Mouse (Mus musculus): ENCODE measurements at regions not wholly inside any gene's neighbourhood (a gene's known extent, or its start where the extent isn't known, plus 50 kb on each side); places are given as distances from the start of the nearest gene placed in this dataset.

- no peak for DNase-seq (ENCODE audit: extremely low spot score in 1 of 2, low spot score in 1 of 2)
These were observed 395.2 kb downstream of the Atp23 start for GRCm38 (mm10) chr10:126505988-126506387.

GRCm38 (mm10) chr10:126502013-126502688 is 399.0 kb downstream of the Atp23 start:
- no peak for DNase-seq (ENCODE audit: extremely low spot score in 1 of 2, low spot score in 1 of 2)

- no peak for DNase-seq (ENCODE audit: extremely low spot score in 1 of 2, low spot score in 1 of 2)
These were observed 402.4 kb downstream of the Atp23 start for GRCm38 (mm10) chr10:126498726-126499125.

GRCm38 (mm10) chr10:126493734-126494133 is 407.4 kb downstream of the Atp23 start:
- no peak for DNase-seq (ENCODE audit: extremely low spot score in 1 of 2, low spot score in 1 of 2)

- no peak for DNase-seq (ENCODE audit: extremely low spot score in 1 of 2, low spot score in 1 of 2)
These were observed 408.9 kb downstream of the Atp23 start for GRCm38 (mm10) chr10:126492211-126492610.

- DNase-seq (ENCODE audit: extremely low spot score in 1 of 2, low spot score in 1 of 2): peak; percentile 31 to 37
These were observed 416.0 kb downstream of the Atp23 start for GRCm38 (mm10) chr10:126485129-126485528.

- DNase-seq (ENCODE audit: extremely low spot score in 1 of 2, low spot score in 1 of 2): peak in 1 of 2 experiments; percentile 5
These were observed 417.7 kb downstream of the Atp23 start for GRCm38 (mm10) chr10:126483479-126483878.

GRCm38 (mm10) chr10:126480382-126480781 is 420.8 kb downstream of the Atp23 start:
- no peak for DNase-seq (ENCODE audit: extremely low spot score in 1 of 2, low spot score in 1 of 2)

GRCm38 (mm10) chr10:126479743-126480142 is 421.4 kb downstream of the Atp23 start:
- DNase-seq (ENCODE audit: extremely low spot score in 1 of 2, low spot score in 1 of 2): no peak

- no peak for DNase-seq (ENCODE audit: extremely low spot score in 1 of 2, low spot score in 1 of 2)
These were observed 428.0 kb downstream of the Atp23 start for GRCm38 (mm10) chr10:126473050-126473719.

- DNase-seq (ENCODE audit: extremely low spot score in 1 of 2, low spot score in 1 of 2): no peak
These were observed 430.2 kb downstream of the Atp23 start for GRCm38 (mm10) chr10:126470838-126471491.

GRCm38 (mm10) chr10:126462770-126463169 is 438.4 kb downstream of the Atp23 start:
- DNase-seq (ENCODE audit: extremely low spot score in 1 of 2, low spot score in 1 of 2): no peak

GRCm38 (mm10) chr10:126458523-126458922 is 442.6 kb downstream of the Atp23 start:
- peak in 1 of 2 experiments; percentile 9 for DNase-seq (ENCODE audit: extremely low spot score in 1 of 2, low spot score in 1 of 2)

- peak in 1 of 2 experiments; percentile 17 for DNase-seq (ENCODE audit: extremely low spot score in 1 of 2, low spot score in 1 of 2)
These were observed 448.2 kb downstream of the Atp23 start for GRCm38 (mm10) chr10:126452757-126453528.

- DNase-seq (ENCODE audit: extremely low spot score in 1 of 2, low spot score in 1 of 2): no peak
These were observed 449.0 kb downstream of the Atp23 start for GRCm38 (mm10) chr10:126452057-126452622.

GRCm38 (mm10) chr10:126431222-126431621 is 465.3 kb downstream of the Lrig3 start:
- no peak for DNase-seq (ENCODE audit: extremely low spot score in 1 of 2, low spot score in 1 of 2)

GRCm38 (mm10) chr10:126430346-126430745 is 464.4 kb downstream of the Lrig3 start:
- no peak for DNase-seq (ENCODE audit: extremely low spot score in 1 of 2, low spot score in 1 of 2)

GRCm38 (mm10) chr10:126429502-126429901 is 463.5 kb downstream of the Lrig3 start:
- no peak for DNase-seq (ENCODE audit: extremely low spot score in 1 of 2, low spot score in 1 of 2)

- no peak for DNase-seq (ENCODE audit: extremely low spot score in 1 of 2, low spot score in 1 of 2)
These were observed 456.1 kb downstream of the Lrig3 start for GRCm38 (mm10) chr10:126422066-126422465.

- peak in 1 of 2 experiments; percentile 4 for DNase-seq (ENCODE audit: extremely low spot score in 1 of 2, low spot score in 1 of 2)
These were observed 447.8 kb downstream of the Lrig3 start for GRCm38 (mm10) chr10:126413786-126414185.
